Mouse (Mus musculus): Measurements from ENCODE around the gene Ankrd54. TPM values are rescaled to one million over a fixed set of nuclear protein-coding genes. Genes with fewer than 3 reads are reported as not detected.

Gene Ankrd54
- total and polyA plus RNA-seq, 2 experiments from 2014 or later = 45.5 to 53.5 TPM

GRCm38 (mm10) chr15:79042721-79043491, 19.8 kb downstream of the Ankrd54 start:
- peak overlapping the region; percentile 66 for H3K9ac ChIP-seq (replicated peaks; ENCODE audit: low read length, poor library complexity, severe bottlenecking)
- peak; percentile 57 for ATAC-seq (ENCODE audit: low FRiP score)

GRCm38 (mm10) chr15:79041585-79041984, 21.1 kb downstream of the Ankrd54 start, which contains the start of gene Galr3:
Galr3 (plus strand) TSS chr15:79041885.
- Histone ChIP-seq H3K4me2 (ENCODE audit: low read depth, low read length, poor library complexity, severe bottlenecking) (peak within 1 kb of the TSS; percentile 80), H3K36me3 (ENCODE audit: insufficient read depth, low read length) (0 out of 2 replicates have a peak, but pooled peaks cover 3% of the 10 kb centered on the region), H3K27me3 (ENCODE audit: insufficient read depth, low read length) (peaks cover 17% of the 10 kb centered on the region), H3K27ac (ENCODE audit: low read depth, low read length) (peak within 1 kb of the TSS; percentile 51), H3K9ac (replicated peaks; ENCODE audit: low read length, poor library complexity, severe bottlenecking) (peak within 1 kb of the TSS; percentile 66), H3K9me3 (ENCODE audit: low read length) (no peaks in the 10 kb centered on the region), H3K4me3 (ENCODE audit: low read depth, low read length) (peak within 1 kb of the TSS; percentile 52), H3K4me1 (ENCODE audit: insufficient read depth, low read length) (no peaks in the 10 kb centered on the region; the same call in 1 of the 2 replicates)
- no peak for TF ChIP-seq CTCF (IDR thresholded peaks at IDR 0.05)
- WGBS = 84% methylated on average over 6 of the region's 6 CpGs
- no peak for DNase-seq (ENCODE audit: low spot score)
- no peak for ATAC-seq (ENCODE audit: low FRiP score)

More at GRCm38 (mm10) chr15:79042721-79043491, 19.8 kb downstream of the Ankrd54 start:
- under 1% methylated on average over 97 of the region's 105 CpGs for WGBS
- Histone ChIP-seq H3K9me3 (ENCODE audit: low read length) (no peaks in the 10 kb centered on the region), H3K4me2 (ENCODE audit: low read depth, low read length, poor library complexity, severe bottlenecking) (peak overlapping the region; percentile 80), H3K4me1 (ENCODE audit: insufficient read depth, low read length) (no peaks in the 10 kb centered on the region; the same call in 1 of the 2 replicates), H3K27me3 (ENCODE audit: insufficient read depth, low read length) (peaks cover 17% of the 10 kb centered on the region), H3K27ac (ENCODE audit: low read depth, low read length) (peak overlapping the region; percentile 51), H3K36me3 (ENCODE audit: insufficient read depth, low read length) (no peaks in the 10 kb centered on the region), H3K4me3 (ENCODE audit: low read depth, low read length) (peak overlapping the region; percentile 52)
- peak; percentile 57 for DNase-seq (ENCODE audit: low spot score)
- TF ChIP-seq CTCF (IDR thresholded peaks at IDR 0.05) = peak; percentile 34; the same call in 1 of the 2 replicates

GRCm38 (mm10) chr15:79040501-79041416, 21.9 kb downstream of the Ankrd54 start:
- DNase-seq (ENCODE audit: low spot score) (peak; percentile 44), ATAC-seq (ENCODE audit: low FRiP score) (no peak)
- H3K27ac ChIP-seq (ENCODE audit: low read depth, low read length) = no peak overlapping the region
- H3K9ac ChIP-seq (replicated peaks; ENCODE audit: low read length, poor library complexity, severe bottlenecking) = peak overlapping the region; percentile 13
- H3K36me3 ChIP-seq (ENCODE audit: insufficient read depth, low read length) = 0 out of 2 replicates have a peak, but pooled peaks cover 6% of the 10 kb centered on the region
- no peaks in the 10 kb centered on the region; the same call in 1 of the 2 replicates for H3K4me1 ChIP-seq (ENCODE audit: insufficient read depth, low read length)
- H3K4me3 ChIP-seq (ENCODE audit: low read depth, low read length) = peak overlapping the region; percentile 29
- TF ChIP-seq CTCF (IDR thresholded peaks at IDR 0.05) = no peak
- 24% methylated on average over 24 of the region's 24 CpGs for WGBS
- no peaks in the 10 kb centered on the region for H3K9me3 ChIP-seq (ENCODE audit: low read length)
- H3K4me2 ChIP-seq (ENCODE audit: low read depth, low read length, poor library complexity, severe bottlenecking) = peak overlapping the region; percentile 49
- peaks cover 17% of the 10 kb centered on the region for H3K27me3 ChIP-seq (ENCODE audit: insufficient read depth, low read length)

GRCm38 (mm10) chr15:79038853-79039252, 23.8 kb downstream of the Ankrd54 start:
- Histone ChIP-seq H3K4me1 (ENCODE audit: insufficient read depth, low read length) (no peaks in the 10 kb centered on the region; the same call in 1 of the 2 replicates), H3K27me3 (ENCODE audit: insufficient read depth, low read length) (peaks cover 16% of the 10 kb centered on the region), H3K9me3 (ENCODE audit: low read length) (no peaks in the 10 kb centered on the region), H3K27ac (ENCODE audit: low read depth, low read length) (no peak overlapping the region), H3K4me2 (ENCODE audit: low read depth, low read length, poor library complexity, severe bottlenecking) (no peak overlapping the region), H3K4me3 (ENCODE audit: low read depth, low read length) (no peak overlapping the region), H3K36me3 (ENCODE audit: insufficient read depth, low read length) (0 out of 2 replicates have a peak, but pooled peaks cover 6% of the 10 kb centered on the region), H3K9ac (replicated peaks; ENCODE audit: low read length, poor library complexity, severe bottlenecking) (no peak overlapping the region)
- WGBS = 28% methylated on average over 7 of the region's 7 CpGs
- DNase-seq (ENCODE audit: low spot score) (peak; percentile 62), ATAC-seq (ENCODE audit: low FRiP score) (0 out of 2 replicates have a peak, but pooled peaks have one; percentile 24)
- peak; percentile 78 for TF ChIP-seq CTCF (IDR thresholded peaks at IDR 0.05)

GRCm38 (mm10) chr15:79038331-79038730, 24.4 kb downstream of the Ankrd54 start:
- TF ChIP-seq CTCF (IDR thresholded peaks at IDR 0.05) = no peak
- Histone ChIP-seq H3K27ac (ENCODE audit: low read depth, low read length) (no peak overlapping the region), H3K9ac (replicated peaks; ENCODE audit: low read length, poor library complexity, severe bottlenecking) (no peak overlapping the region), H3K9me3 (ENCODE audit: low read length) (no peaks in the 10 kb centered on the region), H3K36me3 (ENCODE audit: insufficient read depth, low read length) (0 out of 2 replicates have a peak, but pooled peaks cover 6% of the 10 kb centered on the region), H3K27me3 (ENCODE audit: insufficient read depth, low read length) (peaks cover 13% of the 10 kb centered on the region), H3K4me3 (ENCODE audit: low read depth, low read length) (no peak overlapping the region), H3K4me1 (ENCODE audit: insufficient read depth, low read length) (no peaks in the 10 kb centered on the region; the same call in 1 of the 2 replicates), H3K4me2 (ENCODE audit: low read depth, low read length, poor library complexity, severe bottlenecking) (no peak overlapping the region)
- whole genome bisulfite sequencing = 70% methylated on average over 10 of the region's 10 CpGs
- DNase-seq (ENCODE audit: low spot score) = no peak
- no peak for ATAC-seq (ENCODE audit: low FRiP score)

Data from midbrain, postnatal 0 days (tissue).